Mouse (Mus musculus): ENCODE data around the gene Gjb3. TPM values are rescaled to one million over a fixed set of nuclear protein-coding genes. Genes with fewer than 3 reads are reported as not detected.

The Gjb3 gene
- polyA plus RNA-seq, 1 experiment from 2014 or later: not detected

DNA sequence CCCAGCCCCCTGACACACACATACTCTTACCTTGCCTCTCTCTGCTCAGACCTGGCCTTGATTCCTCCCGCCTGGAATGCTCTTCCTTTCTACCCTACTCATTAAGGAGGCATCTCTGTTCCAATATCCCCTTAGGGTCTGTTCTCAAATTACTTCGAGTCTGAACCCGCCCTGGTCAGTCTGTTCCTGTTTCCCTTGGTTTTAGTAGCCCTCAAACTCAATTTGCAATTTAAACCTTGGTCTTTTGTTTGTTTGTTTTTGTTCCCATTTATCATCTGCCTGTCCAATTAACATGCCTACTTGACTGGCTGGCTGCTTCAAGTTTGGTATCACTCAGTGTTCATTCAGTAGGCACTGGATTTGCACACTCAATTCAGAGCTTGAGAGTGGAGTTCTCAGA is 1.6 kb downstream of the Gjb3 start:
- 7% methylated on average over 3 of the region's 3 CpGs for WGBS

GRCm38 (mm10) chr4:127328378-127328777 is 2.3 kb downstream of the Gjb3 start:
- 78% methylated on average over 7 of the region's 7 CpGs for WGBS
- no peak overlapping the region for H3K4me2 ChIP-seq (replicated peaks)
- H3K4me3 ChIP-seq: no peak overlapping the region
- peaks cover 18% of the 10 kb centered on the region for H3K4me1 ChIP-seq
- peaks cover 44% of the 10 kb centered on the region for H3K27me3 ChIP-seq
- no peak overlapping the region for H3K27ac ChIP-seq (replicated peaks)
- ATAC-seq (replicated peaks): no peak
- no peaks in the 10 kb centered on the region for H3K36me3 ChIP-seq
- H3K9ac ChIP-seq (replicated peaks): no peak overlapping the region
- H3K9me3 ChIP-seq: no peaks in the 10 kb centered on the region

More for the DNA sequence above, 1.6 kb downstream of the Gjb3 start:
- Histone ChIP-seq H3K4me3 (no peak overlapping the region), H3K27ac (replicated peaks) (no peak overlapping the region), H3K9me3 (no peaks in the 10 kb centered on the region), H3K4me2 (replicated peaks) (no peak overlapping the region), H3K36me3 (no peaks in the 10 kb centered on the region), H3K4me1 (peaks cover 18% of the 10 kb centered on the region), H3K27me3 (peaks cover 44% of the 10 kb centered on the region), H3K9ac (replicated peaks) (no peak overlapping the region)
- no peak for ATAC-seq (replicated peaks)

DNA sequence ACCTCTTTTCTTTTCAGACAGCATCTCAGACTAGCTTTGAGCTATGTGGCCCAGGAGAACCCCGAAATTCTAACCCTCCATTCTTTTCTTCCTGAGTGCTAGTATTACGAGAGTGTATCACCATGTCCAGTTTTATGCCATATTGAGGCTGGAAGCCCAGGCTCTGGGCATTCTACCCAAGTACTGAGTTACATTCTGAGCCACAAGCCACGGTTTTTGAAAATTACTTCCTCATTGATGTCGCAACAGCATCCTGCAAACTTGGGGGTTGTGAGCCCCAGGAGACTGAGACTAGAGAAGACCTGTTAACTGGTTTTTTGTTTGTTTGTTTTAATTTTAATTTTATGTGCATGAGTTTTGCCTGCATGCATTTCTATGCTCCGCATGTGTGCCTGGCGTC is 2.9 kb downstream of the Gjb3 start:
- Histone ChIP-seq H3K4me1 (peaks cover 18% of the 10 kb centered on the region), H3K9ac (replicated peaks) (no peak overlapping the region), H3K9me3 (no peaks in the 10 kb centered on the region), H3K27me3 (peaks cover 44% of the 10 kb centered on the region), H3K4me3 (no peak overlapping the region), H3K36me3 (no peaks in the 10 kb centered on the region), H3K4me2 (replicated peaks) (no peak overlapping the region), H3K27ac (replicated peaks) (no peak overlapping the region)
- WGBS: 79% methylated on average over 6 of the region's 6 CpGs
- no peak for ATAC-seq (replicated peaks)

- no peak overlapping the region for H3K4me2 ChIP-seq (replicated peaks)
- peaks cover 18% of the 10 kb centered on the region for H3K4me1 ChIP-seq
- 76% methylated on average over 7 of the region's 7 CpGs for WGBS
- peaks cover 42% of the 10 kb centered on the region for H3K27me3 ChIP-seq
- ATAC-seq (replicated peaks): no peak
- no peak overlapping the region for H3K4me3 ChIP-seq
- no peaks in the 10 kb centered on the region for H3K36me3 ChIP-seq
- no peak overlapping the region for H3K9ac ChIP-seq (replicated peaks)
- H3K9me3 ChIP-seq: no peaks in the 10 kb centered on the region
- H3K27ac ChIP-seq (replicated peaks): no peak overlapping the region
Measured at GRCm38 (mm10) chr4:127327258-127327657, 3.4 kb downstream of the Gjb3 start.

GRCm38 (mm10) chr4:127325276-127325675 is 5.4 kb downstream of the Gjb3 start:
- Histone ChIP-seq H3K36me3 (no peaks in the 10 kb centered on the region), H3K9me3 (no peaks in the 10 kb centered on the region), H3K4me3 (no peak overlapping the region), H3K27ac (replicated peaks) (no peak overlapping the region), H3K27me3 (peaks cover 24% of the 10 kb centered on the region), H3K9ac (replicated peaks) (no peak overlapping the region), H3K4me1 (peaks cover 9% of the 10 kb centered on the region), H3K4me2 (replicated peaks) (no peak overlapping the region)
- no peak for ATAC-seq (replicated peaks)
- WGBS: 90% methylated on average over 5 of the region's 5 CpGs

DNA sequence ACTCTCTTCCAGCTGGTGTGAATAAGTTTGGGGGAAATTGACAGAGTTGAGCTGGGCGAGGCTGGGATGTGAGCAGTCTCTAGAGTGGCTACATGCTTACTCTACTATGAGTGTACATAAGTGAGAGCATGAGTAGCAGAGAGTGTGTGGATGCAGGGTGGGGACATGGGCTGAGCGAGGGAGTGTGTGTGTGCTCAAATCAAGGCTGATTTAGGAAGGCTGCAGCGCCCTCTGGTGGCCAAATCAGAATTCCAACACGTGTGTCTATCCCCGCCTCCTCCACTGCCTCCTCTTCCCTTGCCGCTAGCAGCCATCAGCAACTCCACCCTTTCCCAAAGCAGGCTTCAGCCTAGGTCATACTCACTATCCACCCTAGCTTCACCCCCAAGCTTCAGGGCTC is 5.9 kb downstream of the Gjb3 start:
- Histone ChIP-seq H3K36me3 (no peaks in the 10 kb centered on the region), H3K9me3 (no peaks in the 10 kb centered on the region), H3K4me2 (replicated peaks) (no peak overlapping the region), H3K9ac (replicated peaks) (no peak overlapping the region), H3K4me3 (no peak overlapping the region), H3K27me3 (peaks cover 19% of the 10 kb centered on the region), H3K27ac (replicated peaks) (no peak overlapping the region), H3K4me1 (peaks cover 3% of the 10 kb centered on the region)
- 4% methylated on average over 6 of the region's 6 CpGs for WGBS
- peak; percentile 73 for ATAC-seq (replicated peaks)

DNA sequence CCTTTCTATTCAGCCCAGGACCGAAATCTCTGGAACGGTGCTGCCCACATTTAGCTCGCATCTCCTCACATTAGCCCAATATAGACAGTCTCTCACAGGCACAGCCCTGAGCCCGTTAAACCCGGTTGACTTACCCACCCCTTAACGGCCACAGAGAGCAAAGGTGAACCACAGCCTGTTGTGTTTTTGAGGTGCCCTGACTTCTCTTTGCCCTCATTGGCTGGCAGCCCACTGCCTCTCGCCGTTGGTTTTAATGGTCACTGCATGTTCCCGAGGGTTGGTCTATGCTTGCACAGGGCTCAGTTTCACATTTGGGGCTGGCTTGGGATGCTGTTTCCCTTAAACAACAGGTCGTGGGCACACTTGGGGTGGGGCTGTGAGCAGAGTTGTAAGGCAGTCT is 6.3 kb downstream of the Gjb3 start:
- no peak overlapping the region for H3K9ac ChIP-seq (replicated peaks)
- H3K27ac ChIP-seq (replicated peaks): no peak overlapping the region
- 75% methylated on average over 10 of the region's 10 CpGs for WGBS
- no peak for ATAC-seq (replicated peaks)
- H3K9me3 ChIP-seq: no peaks in the 10 kb centered on the region
- no peak overlapping the region for H3K4me2 ChIP-seq (replicated peaks)
- H3K4me1 ChIP-seq: no peaks in the 10 kb centered on the region
- no peak overlapping the region for H3K4me3 ChIP-seq
- H3K27me3 ChIP-seq: peaks cover 16% of the 10 kb centered on the region
- no peaks in the 10 kb centered on the region for H3K36me3 ChIP-seq

- no peak overlapping the region for H3K9ac ChIP-seq (replicated peaks)
- WGBS: 93% methylated on average over 3 of the region's 3 CpGs
- H3K4me3 ChIP-seq: no peak overlapping the region
- H3K4me1 ChIP-seq: no peaks in the 10 kb centered on the region
- no peak overlapping the region for H3K4me2 ChIP-seq (replicated peaks)
- H3K36me3 ChIP-seq: no peaks in the 10 kb centered on the region
- H3K27ac ChIP-seq (replicated peaks): no peak overlapping the region
- peaks cover 15% of the 10 kb centered on the region for H3K27me3 ChIP-seq
- no peaks in the 10 kb centered on the region for H3K9me3 ChIP-seq
- no peak for ATAC-seq (replicated peaks)
Measured at GRCm38 (mm10) chr4:127323651-127324050, 7.0 kb downstream of the Gjb3 start.

GRCm38 (mm10) chr4:127319613-127320012 is 11.0 kb downstream of the Gjb3 start:
- Histone ChIP-seq H3K27ac (replicated peaks) (no peak overlapping the region), H3K4me1 (no peaks in the 10 kb centered on the region), H3K4me3 (no peak overlapping the region), H3K27me3 (no peaks in the 10 kb centered on the region), H3K9ac (replicated peaks) (no peak overlapping the region), H3K36me3 (no peaks in the 10 kb centered on the region), H3K4me2 (replicated peaks) (no peak overlapping the region), H3K9me3 (no peaks in the 10 kb centered on the region)
- 4% methylated on average over 3 of the region's 3 CpGs for WGBS
- ATAC-seq (replicated peaks): peak; percentile 41

- 67% methylated on average over 4 of the region's 4 CpGs for WGBS
- no peaks in the 10 kb centered on the region for H3K9me3 ChIP-seq
- H3K4me3 ChIP-seq: no peak overlapping the region
- no peak overlapping the region for H3K27ac ChIP-seq (replicated peaks)
- H3K4me2 ChIP-seq (replicated peaks): no peak overlapping the region
- peaks cover 7% of the 10 kb centered on the region; the same call in 1 of the 2 replicates for H3K27me3 ChIP-seq
- no peak overlapping the region for H3K9ac ChIP-seq (replicated peaks)
- 0 out of 2 replicates have a peak, but pooled peaks cover 11% of the 10 kb centered on the region for H3K4me1 ChIP-seq
- no peak for ATAC-seq (replicated peaks)
- no peaks in the 10 kb centered on the region for H3K36me3 ChIP-seq
Measured at GRCm38 (mm10) chr4:127317143-127317542, 13.5 kb downstream of the Gjb3 start.

DNA sequence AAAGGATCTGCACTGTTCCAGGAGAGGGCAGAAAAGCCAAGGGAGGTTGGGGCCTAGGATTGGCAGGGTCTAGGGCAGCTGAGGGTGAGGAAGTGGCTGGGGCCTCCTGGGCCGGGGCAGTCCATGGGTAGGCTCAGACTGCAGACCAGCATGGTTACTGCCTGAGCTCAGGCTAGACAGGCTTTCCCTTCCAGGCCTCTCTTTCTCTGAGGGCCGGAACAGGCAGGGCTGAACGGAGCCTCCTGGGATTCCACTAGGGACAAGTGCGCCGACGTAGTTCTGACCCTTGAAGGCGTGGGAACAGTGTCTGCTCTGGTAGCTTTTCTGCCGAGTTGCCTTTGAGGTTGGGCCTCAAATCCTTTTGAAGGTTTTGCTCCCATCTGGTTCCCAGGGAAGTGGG is 14.9 kb downstream of the Gjb3 start:
- H3K36me3 ChIP-seq: no peaks in the 10 kb centered on the region
- WGBS: 87% methylated on average over 8 of the region's 8 CpGs
- H3K9me3 ChIP-seq: no peaks in the 10 kb centered on the region
- no peak overlapping the region for H3K4me3 ChIP-seq
- H3K4me2 ChIP-seq (replicated peaks): no peak overlapping the region
- ATAC-seq (replicated peaks): no peak
- 0 out of 2 replicates have a peak, but pooled peaks cover 11% of the 10 kb centered on the region for H3K4me1 ChIP-seq
- no peak overlapping the region for H3K27ac ChIP-seq (replicated peaks)
- peaks cover 7% of the 10 kb centered on the region; the same call in 1 of the 2 replicates for H3K27me3 ChIP-seq
- H3K9ac ChIP-seq (replicated peaks): no peak overlapping the region

DNA sequence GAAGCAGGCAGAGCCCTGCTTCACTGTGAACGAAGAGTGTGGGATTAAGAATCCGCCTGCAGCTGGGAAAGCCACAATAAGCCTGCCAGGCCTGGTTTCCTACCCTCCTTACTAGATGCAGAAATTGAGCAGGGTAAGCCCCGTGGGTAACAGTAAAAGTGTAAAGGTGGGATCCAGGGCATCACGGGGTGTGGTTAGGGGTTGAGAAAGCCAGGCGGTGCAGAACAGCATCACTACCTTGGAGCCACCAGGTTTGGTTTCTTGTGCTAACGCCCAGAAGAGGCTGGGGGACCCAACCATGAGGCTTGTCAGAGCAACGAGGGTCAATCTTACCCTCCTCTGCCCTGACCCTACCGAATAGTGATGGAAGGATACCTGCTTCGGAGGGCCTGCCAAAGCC is 16.1 kb downstream of the Gjb3 start:
- no peak overlapping the region for H3K9ac ChIP-seq (replicated peaks)
- no peaks in the 10 kb centered on the region for H3K9me3 ChIP-seq
- no peaks in the 10 kb centered on the region for H3K36me3 ChIP-seq
- no peak for ATAC-seq (replicated peaks)
- no peak overlapping the region for H3K27ac ChIP-seq (replicated peaks)
- H3K27me3 ChIP-seq: peaks cover 7% of the 10 kb centered on the region; the same call in 1 of the 2 replicates
- 0 out of 2 replicates have a peak, but pooled peaks cover 11% of the 10 kb centered on the region for H3K4me1 ChIP-seq
- 41% methylated on average over 9 of the region's 9 CpGs for WGBS
- H3K4me3 ChIP-seq: peak overlapping the region; percentile 47; the same call in 1 of the 2 replicates
- peak overlapping the region; percentile 87 for H3K4me2 ChIP-seq (replicated peaks)

- H3K4me3 ChIP-seq: peak within 1 kb of the TSS; percentile 47
- no peak within 1 kb of the TSS for H3K27ac ChIP-seq (replicated peaks)
- H3K27me3 ChIP-seq: peaks cover 7% of the 10 kb centered on the region; the same call in 1 of the 2 replicates
- ATAC-seq (replicated peaks): peak; percentile 85
- H3K36me3 ChIP-seq: no peaks in the 10 kb centered on the region
- WGBS: under 1% methylated on average over 25 of the region's 25 CpGs
- 0 out of 2 replicates have a peak, but pooled peaks cover 11% of the 10 kb centered on the region for H3K4me1 ChIP-seq
- no peaks in the 10 kb centered on the region for H3K9me3 ChIP-seq
- peak within 1 kb of the TSS; percentile 40 for H3K9ac ChIP-seq (replicated peaks)
- H3K4me2 ChIP-seq (replicated peaks): peak within 1 kb of the TSS; percentile 87
Measured at GRCm38 (mm10) chr4:127313861-127314260, 16.8 kb downstream of the Gjb3 start, which contains the start of gene Gja4. Gene Gja4, minus strand, starts transcription at chr4:127314039.
